Mouse (Mus musculus) lung, adult 2 months (tissue): Measurements from ENCODE around the gene Ttc41. TPM values are rescaled to one million over a fixed set of nuclear protein-coding genes. Genes with fewer than 3 reads are reported as not detected.

Experiments used
- DNase-seq: peaks from one replicate; pipeline ENCODE4 v3.0.0; 2022
- H3K4me1 ChIP-seq: fragments of 200-500 bp; 2 replicates; pipeline ENCODE4 v1.6.1; 2011; ENCODE audit warnings: low read length; ENCODE audit not compliant: control insufficient read depth, insufficient read depth
- H3K4me3 ChIP-seq: fragments of 200-500 bp; replicated peaks from 2 replicates; pipeline ENCODE3; 2011; ENCODE audit warnings: low read depth, mild to moderate bottlenecking, control low read depth, low read length; ENCODE audit errors: extremely low read depth
- CTCF ChIP-seq: fragments of 200-500 bp; IDR thresholded peaks from 2 replicates; pipeline ENCODE4 v1.5.1; 2011; ENCODE audit warnings: mild to moderate bottlenecking, low read length, control low read depth; ENCODE audit not compliant: insufficient read depth
- POLR2A ChIP-seq: fragments of 200-500 bp; IDR thresholded peaks from 2 replicates; pipeline ENCODE4 v1.6.1; 2011; ENCODE audit warnings: low read depth, mild to moderate bottlenecking, control low read depth, low read length, borderline replicate concordance; ENCODE audit errors: extremely low read depth
- WGBS: fragments of 180-500 bp; shearing (Covaris S2); methylation state at CpG from one replicate; pipeline ENCODE4 v1.1.7; 2018; 5-methylcytosine and 5-hydroxymethylcytosine counted together
- polyA plus RNA-seq: library from polyadenylated mRNA; depleted of rRNA; stranded (reverse); fragments of >200 nt; gene quantifications from 2 replicates; pipeline ENCODE4 v1.2.3, GENCODE M21; 2012

The Ttc41 gene
- polyA plus RNA-seq, 1 experiment, result 1.4 TPM

- H3K4me1 ChIP-seq, result peaks cover 20% of the 10 kb centered on the region
- H3K4me3 ChIP-seq, result peak overlapping the region; percentile 97
- peak; percentile 41 for DNase-seq
- no peak for TF ChIP-seq POLR2A
- WGBS, result 0% methylated on average over 33 of the region's 33 CpGs
Measured at GRCm38 (mm10) chr10:86704589-86705191, 921 bp upstream of the Ttc41 start.

- DNase-seq, result peak; percentile 88
- H3K4me1 ChIP-seq, result peaks cover 15% of the 10 kb centered on the region
- 2% methylated on average over 33 of the region's 33 CpGs for WGBS
- peak; percentile 86; the same call in 1 of the 2 replicates for TF ChIP-seq POLR2A
- no peak for TF ChIP-seq CTCF
- H3K4me3 ChIP-seq, result peak overlapping the region; percentile 89
Measured at GRCm38 (mm10) chr10:86705922-86706752, 526 bp downstream of the Ttc41 start.

GRCm38 (mm10) chr10:86707134-86707533 is 1.5 kb downstream of the Ttc41 start:
- DNase-seq, result no peak
- 71% methylated on average over 3 of the region's 3 CpGs for WGBS
- Histone ChIP-seq H3K4me1 (peaks cover 12% of the 10 kb centered on the region), H3K4me3 (no peak overlapping the region)
- TF ChIP-seq CTCF (no peak), POLR2A (no peak)

GRCm38 (mm10) chr10:86712156-86712555 is 6.5 kb downstream of the Ttc41 start:
- no peak for DNase-seq
- Histone ChIP-seq H3K4me1 (no peaks in the 10 kb centered on the region; the same call in 1 of the 2 replicates), H3K4me3 (no peak overlapping the region)
- TF ChIP-seq CTCF, result no peak
- no peak for TF ChIP-seq POLR2A
- 57% methylated on average over 3 of the region's 3 CpGs for WGBS

- H3K4me3 ChIP-seq, result peak overlapping the region; percentile 51
- 5% methylated on average over 12 of the region's 12 CpGs for WGBS
- H3K4me1 ChIP-seq, result no peaks in the 10 kb centered on the region
- peak; percentile 52 for DNase-seq
- TF ChIP-seq CTCF (no peak), POLR2A (peak; percentile 70; the same call in 1 of the 2 replicates)
Measured at GRCm38 (mm10) chr10:86727548-86727980, 22.0 kb downstream of the Ttc41 start.

GRCm38 (mm10) chr10:86728176-86728575 is 22.6 kb downstream of the Ttc41 start:
- DNase-seq, result no peak
- H3K4me1 ChIP-seq, result no peaks in the 10 kb centered on the region
- whole genome bisulfite sequencing, result 82% methylated on average over 3 of the region's 3 CpGs
- TF ChIP-seq CTCF (no peak), POLR2A (no peak)
- no peak overlapping the region for H3K4me3 ChIP-seq

- Histone ChIP-seq H3K4me1 (no peaks in the 10 kb centered on the region), H3K4me3 (peak overlapping the region; percentile 69)
- TF ChIP-seq CTCF (peak; percentile 68), POLR2A (no peak)
- 5% methylated on average over 22 of the region's 22 CpGs for WGBS
- peak; percentile 88 for DNase-seq
Measured at GRCm38 (mm10) chr10:86730823-86731499, 25.4 kb downstream of the Ttc41 start.

- no peaks in the 10 kb centered on the region for H3K4me1 ChIP-seq
- no peak for DNase-seq
- WGBS, result 15% methylated on average over 2 of the region's 2 CpGs
- TF ChIP-seq CTCF (no peak), POLR2A (no peak)
- no peak overlapping the region for H3K4me3 ChIP-seq
Measured at GRCm38 (mm10) chr10:86731500-86731863, 25.9 kb downstream of the Ttc41 start.

GRCm38 (mm10) chr10:86735036-86735435 is 29.4 kb downstream of the Ttc41 start:
- DNase-seq, result no peak
- H3K4me1 ChIP-seq, result no peaks in the 10 kb centered on the region
- TF ChIP-seq POLR2A (no peak), CTCF (no peak)
- 83% methylated on average over 4 of the region's 4 CpGs for WGBS
- no peak overlapping the region for H3K4me3 ChIP-seq
